Mouse (Mus musculus): Measurements from ENCODE around the gene Asmt. TPM values are rescaled to one million over a fixed set of nuclear protein-coding genes. Genes with fewer than 3 reads are reported as not detected.

Gene Asmt
- not detected in 2 replicates for polyA plus RNA-seq (2014; fragmentation: Nextera tagmentation; extraction: Ambion mirVana)

GRCm38 (mm10) chrX:170672594-170673092, at the start of gene Asmt:
Gene Asmt, plus strand, starts transcription at chrX:170672644.
- Histone ChIP-seq H3K9ac (replicated peaks; ENCODE audit: low read depth, low read length) (no peak within 1 kb of the TSS), H3K4me1 (ENCODE audit: control insufficient read depth, insufficient read depth, low read length) (no peaks in the 10 kb centered on the region), H3K4me2 (ENCODE audit: low read depth, low read length) (no peak within 1 kb of the TSS), H3K9me3 (ENCODE audit: control insufficient read depth, low read length) (peaks cover 16% of the 10 kb centered on the region), H3K27ac (ENCODE audit: low read depth, low read length) (no peak within 1 kb of the TSS), H3K4me3 (ENCODE audit: low read depth, low read length) (no peak within 1 kb of the TSS), H3K27me3 (ENCODE audit: control insufficient read depth, insufficient read depth, low read length) (no peaks in the 10 kb centered on the region), H3K36me3 (ENCODE audit: control insufficient read depth, insufficient read depth, low read length) (no peaks in the 10 kb centered on the region)
- peak; percentile 64; the same call in 1 of the 2 replicates for ATAC-seq (ENCODE audit: low read depth)
- WGBS: 96% methylated on average over 13 of the region's 16 CpGs

- H3K4me2 ChIP-seq (ENCODE audit: low read depth, low read length): no peak overlapping the region
- no peaks in the 10 kb centered on the region for H3K36me3 ChIP-seq (ENCODE audit: control insufficient read depth, insufficient read depth, low read length)
- peak; percentile 77 for ATAC-seq (ENCODE audit: low read depth)
- H3K9me3 ChIP-seq (ENCODE audit: control insufficient read depth, low read length): peaks cover 16% of the 10 kb centered on the region
- no peaks in the 10 kb centered on the region for H3K4me1 ChIP-seq (ENCODE audit: control insufficient read depth, insufficient read depth, low read length)
- no peaks in the 10 kb centered on the region for H3K27me3 ChIP-seq (ENCODE audit: control insufficient read depth, insufficient read depth, low read length)
- no peak overlapping the region for H3K4me3 ChIP-seq (ENCODE audit: low read depth, low read length)
- no peak overlapping the region for H3K27ac ChIP-seq (ENCODE audit: low read depth, low read length)
- WGBS: 80% methylated on average over 36 of the region's 42 CpGs
- H3K9ac ChIP-seq (replicated peaks; ENCODE audit: low read depth, low read length): no peak overlapping the region
Measured at GRCm38 (mm10) chrX:170673233-170673951, 948 bp downstream of the Asmt start.

DNA sequence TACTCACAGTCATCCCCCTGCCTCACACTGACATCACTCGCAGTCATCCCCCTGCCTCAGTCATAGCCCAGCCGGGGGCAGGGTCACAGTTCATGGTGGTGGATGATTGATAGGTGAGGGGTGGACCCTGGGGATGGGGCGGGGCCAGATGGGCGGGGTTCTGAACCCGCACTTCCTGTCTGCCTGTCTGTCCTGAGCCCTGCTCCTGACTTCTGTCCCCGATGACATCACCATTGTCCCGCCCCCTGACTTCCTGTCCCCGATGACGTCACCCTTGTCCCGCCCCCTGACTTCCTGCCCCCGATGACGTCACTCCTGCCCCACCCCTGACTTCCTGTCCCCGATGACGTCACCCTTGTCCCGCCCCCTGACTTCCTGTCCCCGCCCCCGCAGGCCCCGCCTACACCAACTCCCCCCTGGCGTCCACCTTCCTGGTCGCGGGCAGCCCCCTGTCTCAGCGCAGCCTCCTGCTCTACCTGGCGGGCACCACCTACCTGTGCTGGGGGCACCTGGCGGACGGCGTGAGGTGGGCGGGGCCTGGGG, 1.9 kb downstream of the Asmt start:
- Histone ChIP-seq H3K27me3 (ENCODE audit: control insufficient read depth, insufficient read depth, low read length) (no peaks in the 10 kb centered on the region), H3K4me1 (ENCODE audit: control insufficient read depth, insufficient read depth, low read length) (no peaks in the 10 kb centered on the region), H3K9ac (replicated peaks; ENCODE audit: low read depth, low read length) (no peak overlapping the region), H3K36me3 (ENCODE audit: control insufficient read depth, insufficient read depth, low read length) (no peaks in the 10 kb centered on the region), H3K27ac (ENCODE audit: low read depth, low read length) (no peak overlapping the region), H3K4me3 (ENCODE audit: low read depth, low read length) (peak overlapping the region; percentile 10; the same call in 1 of the 2 replicates), H3K9me3 (ENCODE audit: control insufficient read depth, low read length) (peaks cover 16% of the 10 kb centered on the region), H3K4me2 (ENCODE audit: low read depth, low read length) (no peak overlapping the region)
- WGBS: 86% methylated on average over 27 of the region's 27 CpGs
- peak; percentile 79 for ATAC-seq (ENCODE audit: low read depth)

GRCm38 (mm10) chrX:170674885-170675876, 2.7 kb downstream of the Asmt start:
- peak; percentile 28; the same call in 1 of the 2 replicates for ATAC-seq (ENCODE audit: low read depth)
- H3K9ac ChIP-seq (replicated peaks; ENCODE audit: low read depth, low read length): no peak overlapping the region
- 81% methylated on average over 34 of the region's 39 CpGs for WGBS

GRCm38 (mm10) chrX:170675923-170676605, 3.6 kb downstream of the Asmt start:
- no peaks in the 10 kb centered on the region for H3K36me3 ChIP-seq (ENCODE audit: control insufficient read depth, insufficient read depth, low read length)
- no peaks in the 10 kb centered on the region for H3K27me3 ChIP-seq (ENCODE audit: control insufficient read depth, insufficient read depth, low read length)
- no peak overlapping the region for H3K27ac ChIP-seq (ENCODE audit: low read depth, low read length)
- H3K9ac ChIP-seq (replicated peaks; ENCODE audit: low read depth, low read length): no peak overlapping the region
- H3K4me3 ChIP-seq (ENCODE audit: low read depth, low read length): no peak overlapping the region
- no peaks in the 10 kb centered on the region for H3K4me1 ChIP-seq (ENCODE audit: control insufficient read depth, insufficient read depth, low read length)
- peaks cover 16% of the 10 kb centered on the region for H3K9me3 ChIP-seq (ENCODE audit: control insufficient read depth, low read length)
- ATAC-seq (ENCODE audit: low read depth): 0 out of 2 replicates have a peak, but pooled peaks have one; percentile 26
- WGBS: 97% methylated on average over 37 of the region's 39 CpGs
- H3K4me2 ChIP-seq (ENCODE audit: low read depth, low read length): no peak overlapping the region

More at GRCm38 (mm10) chrX:170674885-170675876, 2.7 kb downstream of the Asmt start:
- peaks cover 16% of the 10 kb centered on the region for H3K9me3 ChIP-seq (ENCODE audit: control insufficient read depth, low read length)
- H3K27ac ChIP-seq (ENCODE audit: low read depth, low read length): no peak overlapping the region
- H3K27me3 ChIP-seq (ENCODE audit: control insufficient read depth, insufficient read depth, low read length): no peaks in the 10 kb centered on the region
- H3K36me3 ChIP-seq (ENCODE audit: control insufficient read depth, insufficient read depth, low read length): no peaks in the 10 kb centered on the region
- H3K4me1 ChIP-seq (ENCODE audit: control insufficient read depth, insufficient read depth, low read length): no peaks in the 10 kb centered on the region
- H3K4me2 ChIP-seq (ENCODE audit: low read depth, low read length): no peak overlapping the region
- H3K4me3 ChIP-seq (ENCODE audit: low read depth, low read length): peak overlapping the region; percentile 10; the same call in 1 of the 2 replicates

GRCm38 (mm10) chrX:170676606-170677239, 4.3 kb downstream of the Asmt start:
- no peak for ATAC-seq (ENCODE audit: low read depth)
- peaks cover 16% of the 10 kb centered on the region for H3K9me3 ChIP-seq (ENCODE audit: control insufficient read depth, low read length)
- H3K4me3 ChIP-seq (ENCODE audit: low read depth, low read length): no peak overlapping the region
- 79% methylated on average over 46 of the region's 67 CpGs for WGBS
- H3K9ac ChIP-seq (replicated peaks; ENCODE audit: low read depth, low read length): no peak overlapping the region
- H3K27me3 ChIP-seq (ENCODE audit: control insufficient read depth, insufficient read depth, low read length): no peaks in the 10 kb centered on the region
- H3K4me1 ChIP-seq (ENCODE audit: control insufficient read depth, insufficient read depth, low read length): no peaks in the 10 kb centered on the region
- no peak overlapping the region for H3K27ac ChIP-seq (ENCODE audit: low read depth, low read length)
- H3K36me3 ChIP-seq (ENCODE audit: control insufficient read depth, insufficient read depth, low read length): no peaks in the 10 kb centered on the region
- H3K4me2 ChIP-seq (ENCODE audit: low read depth, low read length): no peak overlapping the region

DNA sequence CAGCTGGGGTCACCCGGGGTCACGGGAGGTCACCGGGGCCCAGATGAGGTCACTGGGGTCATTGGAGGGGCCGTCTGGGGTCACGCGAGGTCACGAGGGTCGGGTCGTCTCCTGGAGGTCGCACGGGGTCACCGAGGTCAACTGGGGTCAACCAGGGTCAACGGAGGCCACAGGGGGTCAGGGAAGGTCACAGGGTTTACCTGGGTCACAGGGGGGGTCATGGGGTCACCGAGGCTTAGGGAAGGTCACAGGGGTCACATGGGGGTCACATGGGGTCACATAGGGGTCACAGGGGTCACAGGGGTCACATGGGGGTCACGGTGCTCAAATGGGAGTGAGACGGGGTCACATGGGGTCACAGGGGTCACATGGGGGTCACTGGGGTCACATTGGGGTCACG, 4.8 kb downstream of the Asmt start:
- WGBS: 96% methylated on average over 17 of the region's 17 CpGs
- Histone ChIP-seq H3K9me3 (ENCODE audit: control insufficient read depth, low read length) (peaks cover 16% of the 10 kb centered on the region), H3K4me2 (ENCODE audit: low read depth, low read length) (no peak overlapping the region), H3K4me1 (ENCODE audit: control insufficient read depth, insufficient read depth, low read length) (no peaks in the 10 kb centered on the region), H3K27ac (ENCODE audit: low read depth, low read length) (no peak overlapping the region), H3K27me3 (ENCODE audit: control insufficient read depth, insufficient read depth, low read length) (no peaks in the 10 kb centered on the region), H3K36me3 (ENCODE audit: control insufficient read depth, insufficient read depth, low read length) (no peaks in the 10 kb centered on the region), H3K4me3 (ENCODE audit: low read depth, low read length) (no peak overlapping the region), H3K9ac (replicated peaks; ENCODE audit: low read depth, low read length) (no peak overlapping the region)
- no peak for ATAC-seq (ENCODE audit: low read depth)

DNA sequence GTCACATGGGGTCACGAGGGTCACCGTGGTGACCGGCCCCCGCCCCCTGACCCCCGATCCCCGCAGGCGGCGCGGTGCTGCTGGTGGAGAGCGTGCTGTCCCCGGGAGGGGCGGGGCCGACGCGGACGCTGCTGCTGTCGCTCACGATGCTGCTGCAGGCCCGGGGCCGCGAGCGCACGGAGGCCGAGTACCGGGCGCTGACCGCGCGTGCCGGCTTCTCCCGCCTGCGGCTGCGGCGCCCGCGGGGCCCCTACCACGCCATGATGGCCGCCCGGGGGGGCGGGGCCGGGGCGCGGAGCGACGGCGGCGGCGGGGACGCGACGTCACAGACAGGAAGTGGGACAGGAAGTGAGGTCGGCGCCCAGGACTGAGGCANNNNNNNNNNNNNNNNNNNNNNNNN, 5.2 kb downstream of the Asmt start:
- H3K27me3 ChIP-seq (ENCODE audit: control insufficient read depth, insufficient read depth, low read length): no peaks in the 10 kb centered on the region
- H3K27ac ChIP-seq (ENCODE audit: low read depth, low read length): no peak overlapping the region
- WGBS: 95% methylated on average over 44 of the region's 53 CpGs
- H3K4me3 ChIP-seq (ENCODE audit: low read depth, low read length): no peak overlapping the region
- H3K36me3 ChIP-seq (ENCODE audit: control insufficient read depth, insufficient read depth, low read length): no peaks in the 10 kb centered on the region
- H3K9me3 ChIP-seq (ENCODE audit: control insufficient read depth, low read length): peaks cover 15% of the 10 kb centered on the region
- no peaks in the 10 kb centered on the region for H3K4me1 ChIP-seq (ENCODE audit: control insufficient read depth, insufficient read depth, low read length)
- no peak for ATAC-seq (ENCODE audit: low read depth)
- H3K4me2 ChIP-seq (ENCODE audit: low read depth, low read length): no peak overlapping the region
- no peak overlapping the region for H3K9ac ChIP-seq (replicated peaks; ENCODE audit: low read depth, low read length)

Data from neural tube, embryonic 14.5 days (tissue).